Mouse (Mus musculus) lung, postnatal 36 days (tissue): ENCODE data around the gene Asgr2.
"Not testable (repeated sequence)": the region's sequence is repeated elsewhere in the genome, so short reads cannot be mapped to it uniquely, and the experiment has no call there.

Source experiments
- DNase-seq: peaks from one replicate; pipeline ENCODE4 v3.0.0; 2022; ENCODE audit warnings: mixed read lengths

Gene Asgr2

DNA sequence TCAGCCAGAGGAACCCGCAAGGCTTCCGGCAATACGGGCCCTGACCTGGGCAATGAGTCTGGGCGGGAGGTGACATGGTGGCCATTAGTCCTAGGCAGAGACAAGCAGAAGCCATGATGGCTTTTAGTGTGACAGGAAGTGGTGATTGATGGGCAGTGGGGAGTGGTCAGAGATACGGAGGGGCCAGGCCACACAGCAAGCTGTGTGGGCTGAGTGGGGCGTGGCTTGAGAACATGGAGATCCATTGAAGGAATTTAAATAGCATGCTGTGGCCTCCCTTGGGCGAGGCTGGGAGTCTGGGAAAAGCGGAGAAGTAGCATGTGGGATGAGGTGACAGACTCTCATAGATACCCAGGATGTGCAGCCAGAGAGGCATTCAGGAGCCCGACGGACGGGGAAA lies 5.0 kb downstream of the Asgr2 start:
- no peak for DNase-seq

DNA sequence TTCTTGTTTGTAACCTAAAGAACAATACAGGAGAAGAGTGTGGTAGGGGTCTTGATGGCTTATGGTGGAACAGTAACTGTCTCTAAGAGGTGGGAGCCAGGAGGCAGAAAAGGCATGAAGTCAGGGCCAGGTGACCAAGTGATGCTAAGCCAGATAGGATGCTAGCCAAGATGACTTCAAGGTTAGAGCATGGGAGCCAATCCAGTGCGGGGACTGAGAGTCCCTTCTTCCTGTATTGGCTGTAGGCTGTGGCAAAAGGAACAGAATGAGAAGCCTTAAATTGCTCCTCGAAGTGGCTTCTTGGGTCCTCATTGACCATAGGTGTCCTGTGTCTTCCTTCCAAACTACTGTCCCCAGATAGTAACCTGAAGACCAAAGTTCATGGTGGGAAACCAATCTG lies 6.7 kb downstream of the Asgr2 start:
- DNase-seq, result no peak

GRCm38 (mm10) chr11:70099809-70100208 lies 7.4 kb downstream of the Asgr2 start:
- no peak for DNase-seq

- DNase-seq, result no peak
These were observed 11.4 kb downstream of the Asgr2 start for GRCm38 (mm10) chr11:70103701-70104315.

- no peak for DNase-seq
These were observed 14.6 kb downstream of the Asgr2 start for GRCm38 (mm10) chr11:70107085-70107484.

DNA sequence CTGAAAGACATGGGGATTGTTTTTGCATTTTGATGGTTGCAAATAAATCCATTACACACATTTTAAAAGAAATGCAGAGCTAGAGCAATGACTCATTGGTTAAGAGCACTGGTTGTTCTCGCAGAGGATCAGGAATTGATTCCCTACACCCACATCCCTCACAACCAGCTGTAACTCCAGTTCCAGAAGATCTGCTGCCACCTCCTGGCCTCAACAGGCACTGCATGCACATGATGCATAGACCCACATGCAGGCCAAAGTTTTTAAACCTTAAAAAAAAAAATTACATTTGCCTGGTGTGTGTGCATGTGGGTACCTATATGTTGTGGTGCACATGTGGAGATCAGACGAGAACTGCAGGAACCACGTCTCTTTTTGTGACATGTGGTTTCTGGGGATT lies 17.7 kb downstream of the Asgr2 start:
- peak; percentile 55 for DNase-seq

DNA sequence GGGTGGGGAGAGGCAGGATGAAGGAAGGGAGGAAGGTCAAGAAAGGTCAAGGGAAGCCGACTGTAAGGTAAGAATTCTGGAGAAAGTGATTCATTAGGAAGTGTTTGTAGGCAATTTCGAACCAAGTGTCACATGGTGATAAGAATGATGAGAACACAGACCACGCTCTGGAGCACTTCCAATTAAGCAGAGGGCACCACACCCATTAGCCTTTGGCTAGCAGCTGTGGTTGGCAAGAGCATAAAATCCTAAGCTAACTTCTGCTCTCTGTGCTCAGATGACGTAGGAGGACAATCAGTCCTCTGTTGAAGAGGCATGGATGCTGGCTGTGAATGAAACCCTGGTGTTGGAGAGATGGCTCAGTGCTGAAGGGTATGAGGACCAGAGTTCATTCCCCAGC lies 22.1 kb downstream of the Asgr2 start:
- DNase-seq, result peak; percentile 31

DNA sequence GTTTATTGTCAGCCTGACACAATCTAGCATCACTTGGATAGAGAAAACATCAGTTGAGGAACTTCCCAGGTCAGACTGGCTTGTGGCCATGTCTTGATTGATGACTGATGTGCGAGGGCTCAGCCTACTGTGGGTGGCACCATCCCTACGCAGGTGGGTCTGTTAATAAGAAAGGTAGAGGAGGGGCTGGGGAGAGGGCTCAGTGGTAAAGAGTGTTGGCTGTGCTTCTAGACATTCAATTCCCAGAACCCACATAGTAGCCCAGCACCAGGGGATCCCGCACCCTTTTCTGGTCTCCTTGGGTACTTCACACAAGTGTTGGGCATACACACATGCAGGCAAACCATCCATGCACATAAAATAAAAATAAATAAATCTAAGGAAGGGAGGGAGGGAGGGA lies 23.5 kb downstream of the Asgr2 start:
- no peak for DNase-seq

DNA sequence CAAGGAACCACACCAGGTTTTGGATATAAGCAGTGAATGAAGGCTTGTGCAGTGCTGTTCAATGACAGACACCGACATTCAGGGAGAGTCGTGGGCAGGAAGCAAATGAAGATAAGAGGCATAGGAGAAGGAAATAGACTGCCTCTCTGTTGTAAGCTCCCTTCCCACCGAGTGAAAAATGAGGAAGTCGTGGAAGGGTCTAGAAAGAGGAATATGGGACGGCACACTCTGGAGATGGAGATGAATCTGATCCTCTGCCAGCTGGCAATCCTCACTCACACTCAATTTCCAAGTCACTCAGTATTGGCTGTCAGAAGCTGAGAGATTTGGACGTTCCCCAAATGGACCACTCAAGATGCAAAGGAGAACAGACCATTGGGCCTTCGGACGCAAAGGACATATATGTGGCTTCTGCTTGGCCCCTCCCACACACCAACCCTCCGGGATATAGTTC lies 37.5 kb downstream of the Asgr2 start, which contains the start of gene Mgl2:
Gene Mgl2, plus strand, starts transcription at position 404 of the 454 bp plus-strand sequence.
- DNase-seq, result peak; percentile 27

DNA sequence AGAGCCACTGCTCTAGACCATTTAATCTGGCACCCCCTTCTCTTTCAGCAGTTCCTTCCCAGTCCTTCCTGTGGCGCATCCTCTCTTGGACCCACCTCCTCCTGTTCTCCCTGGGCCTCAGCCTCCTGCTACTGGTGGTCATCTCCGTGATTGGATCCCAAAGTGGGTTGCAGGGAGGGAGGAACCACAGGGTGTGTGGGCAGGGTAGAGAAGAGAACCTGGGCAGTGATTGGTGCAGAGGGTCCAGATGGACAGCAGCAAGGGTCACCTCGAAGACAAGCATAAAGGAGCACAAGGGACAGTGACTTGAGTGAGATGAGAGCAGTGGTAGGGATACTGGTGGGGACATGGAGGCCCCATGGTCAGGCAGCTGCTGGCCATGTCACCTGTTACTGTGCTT lies 42.6 kb downstream of the Asgr2 start:
- not testable (repeated sequence) for DNase-seq

DNA sequence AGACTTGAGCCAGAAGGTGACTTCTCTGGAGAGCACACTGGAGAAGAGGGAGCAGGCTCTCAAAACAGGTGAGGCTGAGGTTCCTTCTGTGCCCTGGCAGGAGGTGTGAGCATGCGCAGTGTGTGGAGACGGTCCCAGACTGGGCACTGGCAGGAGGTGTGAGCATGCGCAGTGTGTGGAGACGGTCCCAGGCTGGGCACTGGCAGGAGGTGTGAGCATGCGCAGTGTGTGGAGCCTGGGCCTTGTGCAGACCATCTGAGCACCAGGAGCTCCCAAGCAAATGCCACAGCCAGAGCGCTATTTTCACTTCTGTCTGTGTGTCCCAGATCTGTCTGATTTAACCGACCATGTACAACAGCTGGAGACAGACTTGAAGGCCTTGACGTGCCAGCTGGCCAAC lies 43.5 kb downstream of the Asgr2 start:
- peak; percentile 12 for DNase-seq

DNA sequence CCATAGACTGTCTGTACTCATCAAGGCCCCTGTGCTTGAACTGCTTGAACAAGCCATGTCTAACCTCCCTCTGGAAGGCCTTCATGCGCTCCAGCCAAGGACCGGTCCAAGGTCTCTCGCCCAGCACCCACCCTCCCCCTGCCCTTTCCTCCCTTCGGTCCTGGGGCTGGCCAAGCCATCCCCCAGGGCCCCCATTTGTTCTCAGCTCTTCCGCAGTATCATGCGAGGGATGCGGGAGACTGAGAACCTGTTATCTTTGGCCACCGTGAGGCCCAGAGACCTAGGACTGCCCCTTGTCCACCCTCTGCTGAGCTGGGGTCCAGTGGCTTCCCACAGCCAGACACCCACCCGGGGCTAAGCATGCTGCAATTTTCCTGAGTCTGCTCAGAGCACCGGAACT lies 46.7 kb downstream of the Asgr2 start:
- DNase-seq, result no peak

DNA sequence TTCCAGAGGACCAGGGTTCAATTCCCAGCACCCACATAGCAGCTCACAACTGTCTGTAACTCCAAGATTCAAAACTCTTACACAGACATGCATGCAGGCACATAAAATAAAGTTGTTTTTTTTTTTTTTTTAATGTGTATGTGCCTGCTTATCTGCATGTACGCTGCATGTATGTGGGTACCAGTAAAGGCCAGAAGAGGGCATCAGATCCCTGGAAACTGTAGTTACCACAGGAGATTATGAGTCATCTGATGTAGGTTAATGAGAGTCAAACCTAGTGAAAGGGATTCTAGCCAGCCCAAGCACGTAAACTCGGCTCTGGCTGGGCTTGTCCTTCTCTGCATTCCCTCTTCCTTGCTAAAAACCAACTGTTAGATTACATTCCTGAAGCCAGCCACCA lies 58.6 kb downstream of the Asgr2 start:
- DNase-seq, result peak; percentile 60
